Mouse (Mus musculus) MEL (cell line): ENCODE measurements at regions not wholly inside any gene's neighbourhood (a gene's known extent, or its start where the extent isn't known, plus 50 kb on each side); places are given as distances from the start of the nearest gene placed in this dataset.
A peak's percentile ranks its signal among the peaks of the same experiment; 100 is the strongest.

Experiments used
- DNase-seq: peaks from one replicate; pipeline ENCODE4 v3.0.0; 2011; ENCODE audit warnings: low read depth, low spot score
- H3K27ac ChIP-seq: 2 replicates; pipeline ENCODE4 v1.5.1; 2012; ENCODE audit warnings: low read depth, mild to moderate bottlenecking, control low read depth, low read length, moderate library complexity; ENCODE audit not compliant: control insufficient read depth
- H3K27me3 ChIP-seq, 2 experiments: fragments of 150-350 bp in 1 of 2; sonication (generic) in 1 of 2; 2 replicates each; pipeline ENCODE4 v1.6.1; 2012; ENCODE audit warnings: low read length in 2 of 2, mild to moderate bottlenecking in 2 of 2, improper control_type of control experiment in 1 of 2, moderate library complexity in 1 of 2; ENCODE audit not compliant: insufficient read depth in 2 of 2, control insufficient read depth in 1 of 2
- H3K36me3 ChIP-seq, 2 experiments: 2 replicates each; pipeline ENCODE4 v1.6.1; 2012 to 2014; ENCODE audit warnings: low read length in 2 of 2, improper control_type of control experiment in 1 of 2, inconsistent platforms in 1 of 2, mild to moderate bottlenecking in 1 of 2; ENCODE audit not compliant: insufficient read depth in 2 of 2, control insufficient read depth in 1 of 2
- H3K4me1 ChIP-seq, 2 experiments: fragments of 150-350 bp in 1 of 2; sonication (generic) in 1 of 2; 2 replicates each; pipeline ENCODE4 v1.6.1; 2012; ENCODE audit warnings: low read length in 2 of 2, improper control_type of control experiment in 1 of 2, mild to moderate bottlenecking in 1 of 2; ENCODE audit not compliant: insufficient read depth in 2 of 2, control insufficient read depth in 1 of 2
- H3K4me3 ChIP-seq, 2 experiments: fragments of 150-350 bp in 1 of 2; sonication (generic) in 1 of 2; 2 replicates each; pipeline ENCODE4 v1.5.1; 2012; ENCODE audit warnings: low read depth in 2 of 2, low read length in 2 of 2, mild to moderate bottlenecking in 2 of 2, moderate library complexity in 2 of 2, control low read depth in 1 of 2, improper control_type of control experiment in 1 of 2; ENCODE audit not compliant: control insufficient read depth in 1 of 2, insufficient read depth in 1 of 2
- H3K79me2 ChIP-seq: 2 replicates; pipeline ENCODE4 v1.6.1; 2012; ENCODE audit warnings: mild to moderate bottlenecking, low read length, moderate library complexity; ENCODE audit not compliant: control insufficient read depth, poor library complexity, insufficient read depth
- H3K9ac ChIP-seq: 2 replicates; pipeline ENCODE4 v1.6.1; 2012; ENCODE audit warnings: low read depth, mild to moderate bottlenecking, control low read depth, low read length, moderate library complexity; ENCODE audit not compliant: control insufficient read depth, poor library complexity, severe bottlenecking
- H3K9me3 ChIP-seq: fragments of 150-350 bp; sonication (generic); replicated peaks from 2 replicates; pipeline ENCODE4 v1.6.1; 2012; ENCODE audit warnings: mild to moderate bottlenecking, low read length, improper control_type of control experiment, moderate library complexity; ENCODE audit not compliant: insufficient read depth
- BHLHE40 ChIP-seq: IDR thresholded peaks from 2 replicates; pipeline ENCODE4 v1.6.1; 2012; ENCODE audit warnings: low read depth, mild to moderate bottlenecking, inconsistent platforms, low read length, improper control_type of control experiment, borderline replicate concordance
- CHD1 ChIP-seq: IDR thresholded peaks from 2 replicates; pipeline ENCODE4 v1.6.1; 2012; ENCODE audit warnings: low read depth, mild to moderate bottlenecking, inconsistent platforms, low read length, improper control_type of control experiment
- CTCF ChIP-seq, 3 experiments: IDR thresholded peaks in 2 of 3; conservative IDR thresholded peaks in 1 of 3; 2 replicates each; pipeline ENCODE4 v1.5.1; 2011 to 2012; ENCODE audit warnings: low read length in 3 of 3, low read depth in 2 of 3, mild to moderate bottlenecking in 2 of 3, improper control_type of control experiment in 1 of 3, inconsistent platforms in 1 of 3, mixed read lengths in 1 of 3, moderate library complexity in 1 of 3; ENCODE audit not compliant: control insufficient read depth in 1 of 3, insufficient read depth in 1 of 3, poor library complexity in 1 of 3, severe bottlenecking in 1 of 3
- E2F4 ChIP-seq: IDR thresholded peaks from 2 replicates; pipeline ENCODE4 v1.6.1; 2011; ENCODE audit warnings: low read depth, low read length, improper control_type of control experiment, borderline replicate concordance
- ELF1 ChIP-seq: IDR thresholded peaks from 2 replicates; pipeline ENCODE4 v1.6.1; 2014; ENCODE audit warnings: low read depth, mild to moderate bottlenecking, inconsistent platforms, low read length, improper control_type of control experiment, moderate library complexity
- ETS1 ChIP-seq: IDR thresholded peaks from 2 replicates; pipeline ENCODE4 v1.6.1; 2012; ENCODE audit warnings: low read depth, mild to moderate bottlenecking, inconsistent platforms, low read length, improper control_type of control experiment, moderate library complexity
- GABPA ChIP-seq: IDR thresholded peaks from 2 replicates; pipeline ENCODE4 v1.6.1; 2012; ENCODE audit warnings: low read depth, mild to moderate bottlenecking, inconsistent platforms, low read length, improper control_type of control experiment, moderate library complexity
- GATA1 ChIP-seq: IDR thresholded peaks from 2 replicates; pipeline ENCODE4 v1.6.1; 2011; ENCODE audit warnings: low read depth, low read length, improper control_type of control experiment
- JUND ChIP-seq: IDR thresholded peaks from 2 replicates; pipeline ENCODE4 v1.6.1; 2011; ENCODE audit warnings: low read depth, mild to moderate bottlenecking, improper control_type of control experiment, low read length
- KAT2A ChIP-seq: conservative IDR thresholded peaks from 2 replicates; pipeline ENCODE4 v1.6.1; 2012; ENCODE audit warnings: low read depth, low read length, improper control_type of control experiment, inconsistent platforms
- MAX ChIP-seq: IDR thresholded peaks from 2 replicates; pipeline ENCODE4 v1.6.1; 2011; ENCODE audit warnings: low read length, improper control_type of control experiment
- NELFE ChIP-seq: IDR thresholded peaks from 2 replicates; pipeline ENCODE4 v1.6.1; 2011; ENCODE audit warnings: low read depth, low read length, improper control_type of control experiment
- POLR2A ChIP-seq, 2 experiments: IDR thresholded peaks; 2 replicates each; pipeline ENCODE4 v1.6.1; 2011 to 2012; ENCODE audit warnings: low read length in 2 of 2, mild to moderate bottlenecking in 2 of 2, control low read depth in 1 of 2, improper control_type of control experiment in 1 of 2, low read depth in 1 of 2, moderate library complexity in 1 of 2; ENCODE audit not compliant: control insufficient read depth in 1 of 2, insufficient read depth in 1 of 2, poor library complexity in 1 of 2
- POLR2AphosphoS2 ChIP-seq: IDR thresholded peaks from 2 replicates; pipeline ENCODE4 v1.6.1; 2011; ENCODE audit warnings: low read length, improper control_type of control experiment
- POLR2AphosphoS5 ChIP-seq: IDR thresholded peaks from 2 replicates; pipeline ENCODE4 v1.6.1; 2012; ENCODE audit warnings: low read depth, borderline replicate concordance, mild to moderate bottlenecking, inconsistent platforms, low read length, moderate library complexity, mixed read lengths
- RAD21 ChIP-seq: IDR thresholded peaks from 2 replicates; pipeline ENCODE4 v1.6.1; 2011; ENCODE audit warnings: mild to moderate bottlenecking, low read depth, low read length, improper control_type of control experiment
- SIN3A ChIP-seq: IDR thresholded peaks from 2 replicates; pipeline ENCODE4 v1.6.1; 2012; ENCODE audit warnings: low read length, improper control_type of control experiment, inconsistent platforms
- SMC3 ChIP-seq: IDR thresholded peaks from 2 replicates; pipeline ENCODE4 v1.6.1; 2011; ENCODE audit warnings: low read depth, low read length, improper control_type of control experiment
- TBP ChIP-seq: IDR thresholded peaks from 2 replicates; pipeline ENCODE4 v1.8.0; 2011; ENCODE audit warnings: low read depth, low read length, improper control_type of control experiment
- UBTF ChIP-seq: IDR thresholded peaks from 2 replicates; pipeline ENCODE4 v1.6.1; 2012; ENCODE audit warnings: low read depth, mild to moderate bottlenecking, inconsistent platforms, low read length, improper control_type of control experiment, moderate library complexity, borderline replicate concordance; ENCODE audit not compliant: insufficient read depth
- USF1 ChIP-seq: IDR thresholded peaks from 2 replicates; pipeline ENCODE4 v1.6.1; 2014; ENCODE audit warnings: low read depth, mild to moderate bottlenecking, inconsistent platforms, low read length, improper control_type of control experiment, moderate library complexity
- ZMIZ1 ChIP-seq: IDR thresholded peaks from 2 replicates; pipeline ENCODE4 v1.6.1; 2012; ENCODE audit warnings: low read depth, mild to moderate bottlenecking, inconsistent platforms, low read length, improper control_type of control experiment, moderate library complexity

- Histone ChIP-seq H3K27me3 (no peaks in the 10 kb centered on the region), H3K4me1 (no peaks in the 10 kb centered on the region), H3K27ac (no peak overlapping the region), H3K36me3 (no peaks in the 10 kb centered on the region), H3K79me2 (no peaks in the 10 kb centered on the region), H3K4me3 (no peak overlapping the region), H3K9me3 (no peaks in the 10 kb centered on the region), H3K9ac (no peak overlapping the region)
- no peak for TF ChIP-seq USF1
- TF ChIP-seq GABPA = no peak
- no peak for TF ChIP-seq ELF1
- no peak for TF ChIP-seq SMC3
- no peak for TF ChIP-seq ETS1
- no peak for TF ChIP-seq E2F4
- TF ChIP-seq NELFE = no peak
- peak; percentile 41 for DNase-seq
These were observed 60.1 kb upstream of the Kcnj6 start for GRCm38 (mm10) chr16:95057596-95057995.

GRCm38 (mm10) chr16:95064423-95064822 lies 66.9 kb upstream of the Kcnj6 start:
- Histone ChIP-seq H3K4me1 (no peaks in the 10 kb centered on the region), H3K36me3 (no peaks in the 10 kb centered on the region), H3K9me3 (no peaks in the 10 kb centered on the region), H3K27me3 (peaks cover 0 to 2% of the 10 kb centered on the region in 2 experiments; a peak in 2 of 4 replicates), H3K79me2 (no peaks in the 10 kb centered on the region), H3K27ac (no peak overlapping the region), H3K4me3 (no peak overlapping the region), H3K9ac (no peak overlapping the region)
- TF ChIP-seq ELF1 (no peak), KAT2A (no peak), CHD1 (no peak), MAX (no peak), BHLHE40 (no peak), TBP (no peak), RAD21 (no peak), POLR2AphosphoS5 (no peak), UBTF (no peak), GABPA (no peak), CTCF (IDR thresholded peaks at IDR 0.05 in 2 of 3, conservative IDR thresholded peaks at IDR 0.05 in 1 of 3; ENCODE audit: control insufficient read depth in 1 of 3, insufficient read depth in 1 of 3, low read depth in 2 of 3, low read length in 3 of 3, poor library complexity in 1 of 3, severe bottlenecking in 1 of 3) (no peak), GATA1 (no peak), POLR2AphosphoS2 (no peak), POLR2A (IDR thresholded peaks at IDR 0.05; ENCODE audit: control insufficient read depth in 1 of 2, insufficient read depth in 1 of 2, low read depth in 1 of 2, low read length in 2 of 2, poor library complexity in 1 of 2) (no peak), JUND (no peak), ZMIZ1 (no peak), SIN3A (no peak)
- no peak for DNase-seq
